Mouse (Mus musculus): ENCODE measurements around the gene Fcrl5. TPM values are rescaled to one million over a fixed set of nuclear protein-coding genes. Genes with fewer than 3 reads are reported as not detected.

Gene Fcrl5
- polyA plus RNA-seq, 2 experiments = not detected

DNA sequence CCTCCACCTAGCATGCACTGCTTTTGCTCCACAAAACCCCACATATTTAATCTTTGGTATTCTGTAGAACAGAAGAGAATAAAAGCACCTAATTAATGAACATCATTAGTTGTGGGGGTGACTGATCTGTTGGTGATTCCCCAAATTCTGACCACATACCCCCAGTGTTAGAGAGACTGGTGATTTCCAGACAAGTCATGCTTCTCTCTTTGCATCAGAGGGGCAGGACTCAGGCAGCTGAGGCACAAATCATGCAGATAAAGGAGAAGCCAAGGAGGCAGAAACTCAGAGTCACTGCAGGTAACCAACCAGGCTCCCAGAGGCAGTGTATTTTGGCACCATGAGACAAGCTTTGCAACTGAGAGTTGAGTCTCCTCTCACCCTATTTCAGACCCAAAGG is 82.9 kb downstream of the Fcrl5 start:
- Histone ChIP-seq H3K36me3 (ENCODE audit: control insufficient read depth, insufficient read depth, low read length) (no peaks in the 10 kb centered on the region), H3K4me2 (replicated peaks; ENCODE audit: low read depth, low read length, severe bottlenecking) (no peak overlapping the region), H3K4me1 (ENCODE audit: control insufficient read depth, insufficient read depth, low read length) (peaks cover 3% of the 10 kb centered on the region; the same call in 1 of the 2 replicates), H3K4me3 (replicated peaks; ENCODE audit: low read length) (no peak overlapping the region), H3K9ac (ENCODE audit: low read depth, low read length, severe bottlenecking) (no peak overlapping the region), H3K27me3 (ENCODE audit: control insufficient read depth, insufficient read depth, low read length) (no peaks in the 10 kb centered on the region), H3K27ac (replicated peaks; ENCODE audit: low read depth, low read length) (no peak overlapping the region), H3K9me3 (ENCODE audit: control insufficient read depth, low read length) (no peaks in the 10 kb centered on the region)
- no peak for TF ChIP-seq POLR2A (IDR thresholded peaks at IDR 0.05; ENCODE audit: borderline replicate concordance, extremely low read depth, insufficient read depth, insufficient read length)
- DNase-seq (ENCODE audit: low spot score) (no peak), ATAC-seq (ENCODE audit: low FRiP score, low read depth) (no peak)

DNA sequence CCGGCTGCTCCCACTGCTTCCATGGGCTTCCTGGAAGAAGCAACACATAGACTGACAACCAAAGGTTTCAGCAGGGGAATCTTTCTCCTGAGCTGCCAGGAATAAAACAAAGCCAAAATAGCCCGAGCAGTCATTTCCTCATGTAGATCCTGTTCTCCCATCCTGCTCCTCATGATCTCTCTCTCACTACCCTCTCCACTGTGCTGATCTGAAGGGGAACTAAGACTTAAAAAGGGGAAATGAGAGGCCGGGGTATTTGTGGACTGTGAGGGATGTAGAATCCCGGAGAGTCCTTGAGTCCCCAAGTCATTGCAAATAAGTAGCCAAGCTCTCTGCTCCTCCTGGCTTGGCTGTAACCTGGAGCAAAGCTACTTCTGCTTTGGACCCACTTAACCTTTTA is 85.6 kb downstream of the Fcrl5 start:
- Histone ChIP-seq H3K4me2 (replicated peaks; ENCODE audit: low read depth, low read length, severe bottlenecking) (no peak overlapping the region), H3K27ac (replicated peaks; ENCODE audit: low read depth, low read length) (no peak overlapping the region), H3K4me1 (ENCODE audit: control insufficient read depth, insufficient read depth, low read length) (peaks cover 6% of the 10 kb centered on the region; the same call in 1 of the 2 replicates), H3K9ac (ENCODE audit: low read depth, low read length, severe bottlenecking) (no peak overlapping the region), H3K9me3 (ENCODE audit: control insufficient read depth, low read length) (no peaks in the 10 kb centered on the region), H3K36me3 (ENCODE audit: control insufficient read depth, insufficient read depth, low read length) (no peaks in the 10 kb centered on the region), H3K27me3 (ENCODE audit: control insufficient read depth, insufficient read depth, low read length) (no peaks in the 10 kb centered on the region), H3K4me3 (replicated peaks; ENCODE audit: low read length) (no peak overlapping the region)
- no peak for ATAC-seq (ENCODE audit: low FRiP score, low read depth)
- no peak for TF ChIP-seq POLR2A (IDR thresholded peaks at IDR 0.05; ENCODE audit: borderline replicate concordance, extremely low read depth, insufficient read depth, insufficient read length)
- no peak for DNase-seq (ENCODE audit: low spot score)
- whole genome bisulfite sequencing = 74% methylated on average over 4 of the region's 4 CpGs

DNA sequence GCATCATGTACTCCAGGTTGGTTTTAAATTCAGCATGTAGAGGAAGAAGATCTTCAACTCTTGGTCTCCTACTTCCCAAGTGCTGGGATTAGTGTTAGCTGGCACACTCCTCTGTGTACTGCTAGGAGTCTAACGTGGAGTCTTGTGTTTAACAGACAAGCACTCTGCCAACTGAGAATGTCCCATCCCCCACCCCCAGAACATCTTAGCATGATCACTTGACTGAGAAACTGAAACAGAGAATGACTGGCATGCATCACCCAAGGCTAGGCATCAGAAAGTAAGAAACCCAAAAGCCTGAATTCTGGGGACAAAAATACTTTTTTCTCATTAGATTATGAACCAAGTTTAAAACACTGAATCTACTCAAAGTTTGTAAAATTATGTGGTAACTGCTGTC is 86.3 kb downstream of the Fcrl5 start:
- WGBS = 52% methylated on average over 1 of the region's 1 CpGs
- Histone ChIP-seq H3K27me3 (ENCODE audit: control insufficient read depth, insufficient read depth, low read length) (no peaks in the 10 kb centered on the region), H3K9ac (ENCODE audit: low read depth, low read length, severe bottlenecking) (no peak overlapping the region), H3K4me3 (replicated peaks; ENCODE audit: low read length) (no peak overlapping the region), H3K36me3 (ENCODE audit: control insufficient read depth, insufficient read depth, low read length) (no peaks in the 10 kb centered on the region), H3K27ac (replicated peaks; ENCODE audit: low read depth, low read length) (no peak overlapping the region), H3K9me3 (ENCODE audit: control insufficient read depth, low read length) (no peaks in the 10 kb centered on the region), H3K4me1 (ENCODE audit: control insufficient read depth, insufficient read depth, low read length) (peaks cover 9% of the 10 kb centered on the region; the same call in 1 of the 2 replicates), H3K4me2 (replicated peaks; ENCODE audit: low read depth, low read length, severe bottlenecking) (no peak overlapping the region)
- TF ChIP-seq POLR2A (IDR thresholded peaks at IDR 0.05; ENCODE audit: borderline replicate concordance, extremely low read depth, insufficient read depth, insufficient read length) = no peak
- no peak for DNase-seq (ENCODE audit: low spot score)
- no peak for ATAC-seq (ENCODE audit: low FRiP score, low read depth)

DNA sequence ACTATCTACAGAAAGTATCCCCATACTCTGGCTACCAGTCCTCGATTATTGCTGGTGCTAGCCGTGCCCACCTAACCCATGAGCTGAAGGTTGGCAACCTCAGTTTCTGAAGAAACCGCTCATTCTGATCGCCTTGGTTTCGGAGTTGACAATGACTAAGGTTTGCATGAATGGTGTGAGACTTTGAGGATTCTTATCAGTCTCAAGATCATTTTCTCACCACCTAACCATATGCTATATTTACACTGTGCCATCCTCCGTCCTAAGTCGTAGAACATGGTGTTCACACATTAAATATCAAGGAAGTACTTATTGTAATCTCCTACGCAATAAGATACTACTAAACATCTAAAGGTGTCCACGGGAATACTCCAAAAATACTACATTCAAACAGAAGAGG is 88.1 kb downstream of the Fcrl5 start:
- no peak for TF ChIP-seq POLR2A (IDR thresholded peaks at IDR 0.05; ENCODE audit: borderline replicate concordance, extremely low read depth, insufficient read depth, insufficient read length)
- ATAC-seq (ENCODE audit: low FRiP score, low read depth) (no peak), DNase-seq (ENCODE audit: low spot score) (no peak)
- Histone ChIP-seq H3K4me2 (replicated peaks; ENCODE audit: low read depth, low read length, severe bottlenecking) (no peak overlapping the region), H3K4me1 (ENCODE audit: control insufficient read depth, insufficient read depth, low read length) (peaks cover 9% of the 10 kb centered on the region; the same call in 1 of the 2 replicates), H3K4me3 (replicated peaks; ENCODE audit: low read length) (no peak overlapping the region), H3K9ac (ENCODE audit: low read depth, low read length, severe bottlenecking) (no peak overlapping the region), H3K9me3 (ENCODE audit: control insufficient read depth, low read length) (no peaks in the 10 kb centered on the region), H3K36me3 (ENCODE audit: control insufficient read depth, insufficient read depth, low read length) (peaks cover 15% of the 10 kb centered on the region), H3K27ac (replicated peaks; ENCODE audit: low read depth, low read length) (no peak overlapping the region), H3K27me3 (ENCODE audit: control insufficient read depth, insufficient read depth, low read length) (no peaks in the 10 kb centered on the region)
- 89% methylated on average over 9 of the region's 9 CpGs for WGBS

GRCm38 (mm10) chr3:87525043-87525836 is 89.7 kb downstream of the Fcrl5 start, which contains the start of gene Etv3:
Gene Etv3 (plus strand): TSS chr3:87525407.
- no peaks in the 10 kb centered on the region for H3K27me3 ChIP-seq (ENCODE audit: control insufficient read depth, insufficient read depth, low read length)
- H3K4me3 ChIP-seq (replicated peaks; ENCODE audit: low read length) = peak within 1 kb of the TSS; percentile 80
- peaks cover 28% of the 10 kb centered on the region for H3K36me3 ChIP-seq (ENCODE audit: control insufficient read depth, insufficient read depth, low read length)
- H3K4me1 ChIP-seq (ENCODE audit: control insufficient read depth, insufficient read depth, low read length) = peaks cover 9% of the 10 kb centered on the region; the same call in 1 of the 2 replicates
- H3K9me3 ChIP-seq (ENCODE audit: control insufficient read depth, low read length) = no peaks in the 10 kb centered on the region
- 6% methylated on average over 55 of the region's 64 CpGs for WGBS
- peak; percentile 97; the same call in 1 of the 2 replicates for TF ChIP-seq POLR2A (IDR thresholded peaks at IDR 0.05; ENCODE audit: borderline replicate concordance, extremely low read depth, insufficient read depth, insufficient read length)
- peak; percentile 94 for ATAC-seq (ENCODE audit: low FRiP score, low read depth)
- peak within 1 kb of the TSS; percentile 97 for H3K9ac ChIP-seq (ENCODE audit: low read depth, low read length, severe bottlenecking)
- peak; percentile 86 for DNase-seq (ENCODE audit: low spot score)
- H3K27ac ChIP-seq (replicated peaks; ENCODE audit: low read depth, low read length) = peak within 1 kb of the TSS; percentile 77
- H3K4me2 ChIP-seq (replicated peaks; ENCODE audit: low read depth, low read length, severe bottlenecking) = peak within 1 kb of the TSS; percentile 65

Measured in limb, embryonic 14.5 days (tissue).